Mouse (Mus musculus): ENCODE measurements around the gene Rai14. TPM values are rescaled to one million over a fixed set of nuclear protein-coding genes. Genes with fewer than 3 reads are reported as not detected.

Gene Rai14
- polyA plus RNA-seq, 1 experiment from 2014 or later: 66.4 TPM

DNA sequence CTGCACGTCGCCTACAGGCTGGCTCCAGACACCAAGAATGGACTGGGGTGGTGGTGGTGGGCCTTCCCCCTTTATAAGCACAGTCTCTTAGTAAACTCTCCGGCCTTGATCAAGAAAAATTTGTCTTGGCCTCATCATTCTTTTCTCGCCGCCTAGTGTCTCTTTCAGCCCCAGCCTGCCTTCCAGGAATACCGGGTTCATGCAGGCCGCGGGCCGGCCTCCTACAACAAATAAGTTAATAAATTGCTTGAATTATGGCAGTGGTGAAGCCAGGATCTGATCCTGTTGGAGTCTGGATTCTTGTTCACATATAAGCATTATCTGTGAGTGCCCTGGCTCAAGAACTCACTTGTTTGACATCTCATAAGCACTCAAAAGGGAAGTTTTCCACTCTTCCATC lies 117.6 kb downstream of the Rai14 start:
- Histone ChIP-seq H3K36me3 (peaks cover 31% of the 10 kb centered on the region), H3K9ac (no peak overlapping the region)
- 89% methylated on average over 9 of the region's 9 CpGs for WGBS

DNA sequence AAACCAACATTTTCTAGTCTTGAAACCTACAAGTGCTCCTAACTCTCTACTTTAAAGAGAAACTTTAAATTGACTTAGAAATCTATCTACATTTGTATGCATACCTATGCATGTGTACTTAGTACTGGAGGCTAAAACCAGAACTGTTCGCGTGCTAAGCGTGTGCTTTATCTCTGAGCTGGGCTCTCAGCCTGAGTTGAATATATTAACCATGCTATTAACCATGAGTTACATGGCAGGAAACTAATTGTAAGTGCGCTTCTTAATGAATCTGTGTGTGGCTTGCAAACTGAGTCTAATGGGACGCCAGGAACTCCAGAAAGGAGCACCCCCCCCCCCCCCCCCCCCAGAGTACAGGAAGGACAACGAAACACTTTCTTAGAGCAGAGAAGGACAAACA lies 119.0 kb downstream of the Rai14 start:
- Histone ChIP-seq H3K4me2 (no peak overlapping the region), H3K4me1 (0 out of 2 replicates have a peak, but pooled peaks cover 9% of the 10 kb centered on the region)
- 74% methylated on average over 6 of the region's 6 CpGs for WGBS

More for the DNA sequence above, 117.6 kb downstream of the Rai14 start:
- H3K27me3 ChIP-seq: no peaks in the 10 kb centered on the region
- no peak overlapping the region for H3K4me3 ChIP-seq (replicated peaks)
- no peaks in the 10 kb centered on the region for H3K9me3 ChIP-seq (replicated peaks)
- 0 out of 2 replicates have a peak, but pooled peaks cover 9% of the 10 kb centered on the region for H3K4me1 ChIP-seq
- no peak overlapping the region for H3K27ac ChIP-seq
- ATAC-seq (replicated peaks; ENCODE audit: low FRiP score): no peak
- no peak overlapping the region for H3K4me2 ChIP-seq

DNA sequence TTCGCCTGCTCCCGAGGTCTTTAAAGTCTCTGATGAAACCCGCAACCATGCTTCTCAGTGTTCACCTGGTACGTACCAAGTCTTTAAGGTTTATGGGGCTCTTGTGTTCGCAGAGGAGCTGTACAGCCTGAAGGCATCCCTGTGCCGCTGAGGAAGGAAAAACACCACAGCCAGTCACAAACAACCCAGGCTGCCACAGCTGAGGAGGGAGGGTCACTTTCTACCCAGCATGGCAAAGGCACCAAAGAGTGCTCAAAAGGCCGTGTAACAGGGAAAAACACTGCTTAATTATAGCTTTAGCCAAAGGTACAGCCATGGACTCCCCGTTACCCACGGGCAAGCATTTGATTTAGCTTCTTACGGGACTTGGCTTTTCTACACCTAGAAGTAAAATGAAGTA lies 119.5 kb downstream of the Rai14 start:
- Histone ChIP-seq H3K4me1 (0 out of 2 replicates have a peak, but pooled peaks cover 9% of the 10 kb centered on the region), H3K4me3 (replicated peaks) (no peak overlapping the region), H3K9ac (no peak overlapping the region), H3K27me3 (no peaks in the 10 kb centered on the region), H3K9me3 (replicated peaks) (no peaks in the 10 kb centered on the region), H3K36me3 (peaks cover 32% of the 10 kb centered on the region), H3K27ac (no peak overlapping the region), H3K4me2 (no peak overlapping the region)
- ATAC-seq (replicated peaks; ENCODE audit: low FRiP score): no peak
- 76% methylated on average over 10 of the region's 10 CpGs for WGBS

More for the DNA sequence above, 119.0 kb downstream of the Rai14 start:
- Histone ChIP-seq H3K9me3 (replicated peaks) (no peaks in the 10 kb centered on the region), H3K27me3 (no peaks in the 10 kb centered on the region), H3K9ac (no peak overlapping the region), H3K4me3 (replicated peaks) (no peak overlapping the region), H3K36me3 (peaks cover 37% of the 10 kb centered on the region), H3K27ac (no peak overlapping the region)
- no peak for ATAC-seq (replicated peaks; ENCODE audit: low FRiP score)

DNA sequence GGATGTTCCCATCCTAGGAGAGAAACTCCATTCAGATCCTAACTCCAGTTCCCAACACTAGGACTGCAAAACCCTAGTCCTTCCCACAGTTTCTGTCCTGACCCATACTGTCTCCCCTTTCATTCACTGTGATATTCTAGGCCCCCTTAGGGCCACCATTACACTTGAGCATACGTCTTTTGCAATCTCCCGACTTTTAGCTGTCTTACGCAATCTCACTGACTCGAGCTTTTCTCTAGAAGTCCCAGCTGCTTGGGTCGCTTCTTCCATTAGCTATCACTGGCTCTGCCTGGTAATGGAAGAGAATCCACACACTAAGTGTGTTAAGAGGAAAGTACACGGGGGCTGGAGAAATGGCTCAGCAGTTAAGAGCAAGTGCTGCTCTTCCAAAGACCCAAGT lies 121.3 kb downstream of the Rai14 start:
- no peak overlapping the region for H3K9ac ChIP-seq
- no peak for ATAC-seq (replicated peaks; ENCODE audit: low FRiP score)
- peaks cover 46% of the 10 kb centered on the region for H3K36me3 ChIP-seq
- 89% methylated on average over 6 of the region's 6 CpGs for WGBS
- H3K4me1 ChIP-seq: 0 out of 2 replicates have a peak, but pooled peaks cover 4% of the 10 kb centered on the region
- no peaks in the 10 kb centered on the region for H3K9me3 ChIP-seq (replicated peaks)
- H3K27me3 ChIP-seq: no peaks in the 10 kb centered on the region
- H3K4me2 ChIP-seq: no peak overlapping the region
- no peak overlapping the region for H3K4me3 ChIP-seq (replicated peaks)
- no peak overlapping the region for H3K27ac ChIP-seq

DNA sequence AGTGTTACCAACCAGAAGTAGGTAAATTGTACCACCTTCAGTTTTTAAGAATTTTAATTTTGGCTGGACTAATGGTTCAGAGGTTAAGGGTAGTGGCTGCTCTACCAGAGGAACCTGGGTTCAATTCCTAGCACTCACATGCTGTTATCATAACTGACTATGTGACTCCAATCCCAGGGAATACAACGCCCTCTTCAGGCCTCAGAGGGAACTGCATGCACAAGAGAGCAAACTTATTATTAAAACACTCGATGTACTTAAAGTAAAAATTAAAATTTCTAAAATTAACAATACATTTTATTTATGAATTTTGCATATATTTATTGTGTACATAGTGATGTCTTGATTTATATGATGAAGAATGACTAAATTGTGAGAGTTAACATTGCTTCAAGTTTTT lies 127.9 kb downstream of the Rai14 start:
- Histone ChIP-seq H3K9me3 (replicated peaks) (no peaks in the 10 kb centered on the region), H3K4me2 (no peak overlapping the region), H3K9ac (no peak overlapping the region), H3K4me3 (replicated peaks) (no peak overlapping the region), H3K27ac (no peak overlapping the region), H3K4me1 (no peaks in the 10 kb centered on the region), H3K27me3 (no peaks in the 10 kb centered on the region), H3K36me3 (peaks cover 56% of the 10 kb centered on the region)
- no peak for ATAC-seq (replicated peaks; ENCODE audit: low FRiP score)
- 82% methylated on average over 2 of the region's 2 CpGs for WGBS

DNA sequence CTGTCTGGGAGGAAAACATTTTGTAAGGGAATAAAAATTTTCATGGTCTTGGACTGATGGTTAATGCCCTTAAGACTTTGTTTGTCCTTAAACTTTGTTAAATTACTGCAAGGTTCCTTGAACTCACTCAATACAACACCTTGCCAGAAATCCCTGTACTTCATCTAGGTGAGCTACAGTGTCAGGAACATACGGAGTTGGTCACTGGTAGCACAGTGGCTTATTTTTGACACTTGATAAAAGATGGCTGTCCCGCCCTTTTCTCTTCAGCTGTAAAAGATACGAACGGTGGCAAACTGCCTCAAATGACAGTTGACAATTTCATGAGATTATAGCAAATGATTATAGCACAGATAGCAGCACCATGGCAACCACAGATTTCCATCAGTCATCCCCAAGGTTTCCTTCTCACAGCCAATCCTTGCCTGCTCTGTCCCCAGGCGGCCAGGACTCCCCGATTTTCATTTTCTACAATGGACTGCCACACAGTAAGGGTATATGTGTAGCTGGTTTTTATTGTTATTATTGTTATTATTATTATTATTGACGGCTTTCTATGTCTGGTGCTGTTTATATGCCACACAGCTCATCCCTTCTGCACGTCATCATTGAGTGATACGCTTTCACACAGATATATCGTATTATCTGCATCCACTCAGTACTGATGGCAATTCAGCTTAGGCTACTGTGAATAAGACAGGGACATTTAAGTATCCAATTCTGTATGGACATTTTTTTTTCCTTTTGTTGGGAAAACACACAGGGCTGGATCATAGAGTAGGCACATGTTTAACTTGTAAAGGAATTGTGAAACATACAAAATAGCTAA lies 129.9 kb downstream of the Rai14 start:
- Histone ChIP-seq H3K36me3 (peaks cover 48% of the 10 kb centered on the region), H3K4me1 (no peaks in the 10 kb centered on the region), H3K4me2 (no peak overlapping the region), H3K4me3 (replicated peaks) (no peak overlapping the region), H3K9ac (no peak overlapping the region), H3K9me3 (replicated peaks) (no peaks in the 10 kb centered on the region), H3K27me3 (no peaks in the 10 kb centered on the region), H3K27ac (no peak overlapping the region)
- 82% methylated on average over 10 of the region's 10 CpGs for WGBS
- ATAC-seq (replicated peaks; ENCODE audit: low FRiP score): no peak

DNA sequence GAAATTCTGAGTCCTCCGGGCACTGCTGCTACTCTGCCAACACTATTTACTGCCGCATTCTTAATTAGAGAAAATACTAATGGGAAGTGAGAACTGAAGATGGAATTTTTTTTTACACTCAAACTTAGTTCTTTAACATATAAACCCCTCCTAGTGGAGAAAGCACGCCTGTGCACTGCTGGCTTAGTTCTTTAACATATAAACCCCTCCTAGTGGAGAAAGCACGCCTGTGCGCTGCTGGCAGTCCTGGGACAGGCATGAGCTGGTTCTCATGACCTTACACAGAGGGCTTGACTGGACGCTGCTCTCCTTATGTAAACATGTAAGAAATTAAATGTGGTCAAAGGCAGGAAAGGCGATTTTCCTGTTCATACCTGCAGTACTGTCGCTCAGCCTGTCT lies 131.0 kb downstream of the Rai14 start:
- Histone ChIP-seq H3K4me2 (no peak overlapping the region), H3K9ac (no peak overlapping the region), H3K27me3 (no peaks in the 10 kb centered on the region), H3K9me3 (replicated peaks) (no peaks in the 10 kb centered on the region), H3K27ac (no peak overlapping the region), H3K4me1 (no peaks in the 10 kb centered on the region), H3K4me3 (replicated peaks) (no peak overlapping the region), H3K36me3 (peaks cover 47% of the 10 kb centered on the region)
- ATAC-seq (replicated peaks; ENCODE audit: low FRiP score): peak; percentile 92
- WGBS: 50% methylated on average over 8 of the region's 8 CpGs

DNA sequence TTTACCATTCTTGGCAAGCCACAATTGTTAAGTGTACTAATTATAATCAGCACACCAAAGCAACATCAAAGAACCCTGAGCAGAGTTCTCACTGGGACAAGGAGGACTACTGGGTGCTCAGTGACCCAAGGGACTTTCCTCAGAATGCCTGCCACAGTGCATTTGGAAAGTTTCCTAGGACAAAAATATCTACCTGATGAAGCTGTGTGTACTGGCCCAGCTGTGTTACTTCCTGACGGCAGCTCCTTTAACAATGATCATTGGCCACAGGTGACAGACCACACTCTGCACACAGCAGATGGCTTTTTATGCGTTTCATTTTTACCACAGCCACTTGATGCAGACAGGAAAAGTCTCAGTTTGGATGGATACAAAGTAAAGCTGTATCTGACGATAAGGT lies 135.3 kb downstream of the Rai14 start:
- H3K4me3 ChIP-seq (replicated peaks): no peak overlapping the region
- no peaks in the 10 kb centered on the region for H3K4me1 ChIP-seq
- no peak overlapping the region for H3K4me2 ChIP-seq
- ATAC-seq (replicated peaks; ENCODE audit: low FRiP score): 0 out of 2 replicates have a peak, but pooled peaks have one; percentile 12
- no peaks in the 10 kb centered on the region for H3K27me3 ChIP-seq
- H3K9ac ChIP-seq: no peak overlapping the region
- H3K27ac ChIP-seq: no peak overlapping the region
- no peaks in the 10 kb centered on the region for H3K9me3 ChIP-seq (replicated peaks)
- 78% methylated on average over 3 of the region's 3 CpGs for WGBS
- peaks cover 56% of the 10 kb centered on the region for H3K36me3 ChIP-seq

DNA sequence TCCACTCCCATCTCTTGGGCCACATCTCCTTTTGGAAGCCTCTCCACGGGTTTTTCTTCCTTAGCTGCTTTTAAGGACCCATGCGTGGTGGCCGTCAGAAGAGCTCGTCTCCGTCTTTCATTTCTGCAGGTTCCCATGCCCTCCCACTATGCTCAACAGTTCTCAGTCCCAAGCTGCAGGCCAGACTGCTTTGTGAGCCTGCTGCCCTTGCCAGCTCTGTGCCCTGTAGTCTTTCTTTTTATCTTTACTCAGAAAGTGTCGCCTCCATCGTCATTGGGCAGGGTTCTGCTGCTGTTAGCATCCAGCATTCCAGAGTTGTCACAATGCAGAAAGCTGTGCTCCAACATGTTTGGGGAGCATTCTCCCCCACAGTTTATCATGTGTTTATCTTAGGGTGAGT lies 147.9 kb downstream of the Rai14 start:
- H3K27me3 ChIP-seq: no peaks in the 10 kb centered on the region
- H3K9me3 ChIP-seq (replicated peaks): no peaks in the 10 kb centered on the region
- no peaks in the 10 kb centered on the region for H3K4me1 ChIP-seq
- WGBS: 83% methylated on average over 7 of the region's 7 CpGs
- no peak overlapping the region for H3K4me3 ChIP-seq (replicated peaks)
- no peak overlapping the region for H3K4me2 ChIP-seq
- peaks cover 49% of the 10 kb centered on the region for H3K36me3 ChIP-seq
- no peak for ATAC-seq (replicated peaks; ENCODE audit: low FRiP score)
- no peak overlapping the region for H3K9ac ChIP-seq
- no peak overlapping the region for H3K27ac ChIP-seq

DNA sequence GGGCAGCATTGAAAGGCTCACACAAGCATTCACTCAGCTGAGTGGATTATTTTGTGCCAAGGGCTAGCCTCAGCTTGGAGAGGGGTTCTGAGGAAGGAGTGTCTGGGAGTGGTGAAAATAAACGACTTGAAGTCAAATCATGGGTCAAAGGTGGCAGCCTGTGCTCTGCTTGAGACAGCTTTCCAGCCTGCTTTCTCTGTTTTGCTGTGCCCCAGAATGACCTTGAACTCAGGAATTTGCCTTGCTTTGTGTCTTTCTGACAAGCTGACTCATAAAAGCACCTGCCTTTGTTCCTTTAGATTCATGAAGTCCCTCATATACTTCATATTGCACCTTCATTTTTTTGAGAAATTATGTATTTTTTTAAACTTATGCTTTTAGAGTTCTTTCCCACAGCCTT lies 150.2 kb downstream of the Rai14 start:
- Histone ChIP-seq H3K36me3 (peaks cover 28% of the 10 kb centered on the region), H3K4me3 (replicated peaks) (no peak overlapping the region), H3K4me2 (no peak overlapping the region), H3K4me1 (no peaks in the 10 kb centered on the region), H3K27ac (no peak overlapping the region), H3K9ac (no peak overlapping the region), H3K27me3 (no peaks in the 10 kb centered on the region), H3K9me3 (replicated peaks) (no peaks in the 10 kb centered on the region)
- 26% methylated on average over 1 of the region's 1 CpGs for WGBS
- ATAC-seq (replicated peaks; ENCODE audit: low FRiP score): no peak

DNA sequence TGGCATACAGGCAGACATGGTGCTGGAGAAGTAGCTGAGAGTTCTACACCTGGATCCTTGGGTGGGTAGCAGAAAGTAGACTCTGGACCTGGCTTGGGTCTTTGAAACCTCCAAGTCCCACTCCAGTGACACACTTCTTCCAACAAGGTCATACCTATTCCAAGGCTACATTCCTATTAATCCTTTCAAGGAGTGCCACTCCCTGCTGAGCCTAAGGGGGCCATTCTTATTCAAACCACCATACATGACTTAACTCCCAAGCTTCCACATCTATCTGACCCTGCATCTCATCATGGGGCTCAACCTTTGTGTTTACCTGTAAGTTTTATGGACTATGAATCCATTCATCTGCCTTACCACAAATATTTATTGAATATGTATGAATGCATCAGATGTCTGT lies 152.1 kb downstream of the Rai14 start:
- H3K36me3 ChIP-seq: peaks cover 9% of the 10 kb centered on the region
- H3K4me2 ChIP-seq: no peak overlapping the region
- H3K4me3 ChIP-seq (replicated peaks): no peak overlapping the region
- no peak overlapping the region for H3K9ac ChIP-seq
- H3K27ac ChIP-seq: no peak overlapping the region
- H3K27me3 ChIP-seq: no peaks in the 10 kb centered on the region
- ATAC-seq (replicated peaks; ENCODE audit: low FRiP score): no peak
- no peaks in the 10 kb centered on the region for H3K4me1 ChIP-seq
- H3K9me3 ChIP-seq (replicated peaks): no peaks in the 10 kb centered on the region

DNA sequence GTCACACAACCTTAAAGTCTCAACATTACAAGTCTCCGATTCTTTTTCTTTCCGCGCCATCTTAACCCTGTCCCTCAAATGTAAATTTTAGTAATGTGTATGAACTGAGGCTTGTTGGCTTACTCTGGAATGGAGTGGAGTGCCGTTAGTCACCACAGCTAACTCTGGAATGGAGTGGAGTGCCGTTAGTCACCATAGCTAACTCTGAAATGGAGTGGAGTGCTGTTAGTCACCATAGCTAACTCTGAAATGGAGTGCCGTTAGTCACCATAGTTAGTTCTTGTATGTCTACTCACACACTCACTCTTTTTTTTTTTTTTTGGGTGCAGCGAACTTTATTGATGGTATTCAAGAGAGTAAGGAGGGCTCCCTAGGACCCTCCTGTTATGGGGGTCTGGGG lies 154.4 kb downstream of the Rai14 start:
- H3K4me1 ChIP-seq: no peaks in the 10 kb centered on the region
- H3K4me2 ChIP-seq: no peak overlapping the region
- no peaks in the 10 kb centered on the region; the same call in 1 of the 2 replicates for H3K36me3 ChIP-seq
- 92% methylated on average over 7 of the region's 7 CpGs for WGBS
- no peaks in the 10 kb centered on the region for H3K27me3 ChIP-seq
- ATAC-seq (replicated peaks; ENCODE audit: low FRiP score): no peak
- no peak overlapping the region for H3K27ac ChIP-seq
- H3K9me3 ChIP-seq (replicated peaks): no peaks in the 10 kb centered on the region
- H3K4me3 ChIP-seq (replicated peaks): no peak overlapping the region
- H3K9ac ChIP-seq: no peak overlapping the region

DNA sequence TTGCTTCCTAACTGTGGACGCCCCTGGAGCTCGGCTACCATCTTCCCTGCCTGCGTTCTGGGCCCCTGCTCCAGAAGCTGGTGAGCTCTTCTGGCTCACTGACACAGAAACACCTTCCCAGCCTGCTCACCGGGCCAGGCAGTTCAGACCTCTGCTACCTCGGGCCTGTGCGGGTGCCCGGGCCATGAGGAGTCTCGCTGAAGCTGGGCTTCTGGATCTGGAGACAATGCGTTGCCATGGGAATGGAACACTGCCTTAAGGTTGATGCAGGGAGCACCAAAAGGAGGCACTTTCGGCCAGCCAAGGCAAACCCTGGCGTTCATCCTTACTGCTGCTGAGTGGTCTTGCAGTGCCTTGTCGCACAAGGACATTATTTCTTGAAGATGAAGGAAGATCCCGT lies 156.0 kb downstream of the Rai14 start, which contains the start of gene Ttc23l:
TSS of gene Ttc23l (minus strand) at position 204 of the 400 bp plus-strand sequence.
- no peaks in the 10 kb centered on the region for H3K36me3 ChIP-seq
- H3K4me1 ChIP-seq: no peaks in the 10 kb centered on the region
- H3K9ac ChIP-seq: no peak within 1 kb of the TSS
- H3K27me3 ChIP-seq: no peaks in the 10 kb centered on the region
- no peak within 1 kb of the TSS for H3K4me3 ChIP-seq (replicated peaks)
- 91% methylated on average over 13 of the region's 13 CpGs for WGBS
- ATAC-seq (replicated peaks; ENCODE audit: low FRiP score): no peak
- no peak within 1 kb of the TSS for H3K27ac ChIP-seq
- no peak within 1 kb of the TSS for H3K4me2 ChIP-seq
- H3K9me3 ChIP-seq (replicated peaks): no peaks in the 10 kb centered on the region
